Mouse (Mus musculus) right cerebral cortex, postnatal 4 days (tissue): ENCODE data around the gene Nrp2.

Experiments used
- DNase-seq: peaks from one replicate; pipeline ENCODE4 v3.0.0-alpha.2; 2022

The Nrp2 gene

GRCm38 (mm10) chr1:62703158-62704116, at the start of gene Nrp2:
TSS of gene Nrp2 (plus strand) at chr1:62703285.
- peak; percentile 71 for DNase-seq

GRCm38 (mm10) chr1:62654436-62654835, 48.6 kb upstream of the Nrp2 start:
- DNase-seq: no peak

GRCm38 (mm10) chr1:62664960-62665645, 38.0 kb upstream of the Nrp2 start:
- DNase-seq: no peak

GRCm38 (mm10) chr1:62665771-62666730, 37.0 kb upstream of the Nrp2 start:
- no peak for DNase-seq

- DNase-seq: no peak
Measured at GRCm38 (mm10) chr1:62666780-62667179, 36.3 kb upstream of the Nrp2 start.

- DNase-seq: no peak
Measured at GRCm38 (mm10) chr1:62678611-62679344, 24.3 kb upstream of the Nrp2 start.

- DNase-seq: no peak
Measured at GRCm38 (mm10) chr1:62679466-62679865, 23.6 kb upstream of the Nrp2 start.

GRCm38 (mm10) chr1:62682456-62683385, 20.4 kb upstream of the Nrp2 start:
- no peak for DNase-seq

GRCm38 (mm10) chr1:62683498-62683897, 19.6 kb upstream of the Nrp2 start:
- DNase-seq: no peak

- DNase-seq: no peak
Measured at GRCm38 (mm10) chr1:62687511-62687910, 15.6 kb upstream of the Nrp2 start.

GRCm38 (mm10) chr1:62691175-62691574, 11.9 kb upstream of the Nrp2 start:
- DNase-seq: no peak

GRCm38 (mm10) chr1:62696312-62696982, 6.6 kb upstream of the Nrp2 start:
- DNase-seq: no peak

GRCm38 (mm10) chr1:62696983-62697341, 6.1 kb upstream of the Nrp2 start:
- no peak for DNase-seq

- DNase-seq: no peak
Measured at GRCm38 (mm10) chr1:62697353-62697752, 5.7 kb upstream of the Nrp2 start.

- DNase-seq: no peak
Measured at GRCm38 (mm10) chr1:62699801-62700200, 3.3 kb upstream of the Nrp2 start.

GRCm38 (mm10) chr1:62701065-62701921, 1.8 kb upstream of the Nrp2 start:
- peak; percentile 62 for DNase-seq

- DNase-seq: no peak
Measured at GRCm38 (mm10) chr1:62702743-62703142, 342 bp upstream of the Nrp2 start.

- DNase-seq: no peak
Measured at GRCm38 (mm10) chr1:62704117-62704888, 1.2 kb downstream of the Nrp2 start.
